Mouse (Mus musculus): ENCODE data around the gene Tcea3. TPM values are rescaled to one million over a fixed set of nuclear protein-coding genes. Genes with fewer than 3 reads are reported as not detected.

The Tcea3 gene
- total RNA-seq, 2 experiments from 2014 or later = 55.2 to 56.7 TPM

Other genes with a start within 250 kb of the Tcea3 start
- 10 to 100 TPM; 38.4 to 38.5 TPM for gene Eloa, start 226.0 kb upstream of the Tcea3 start, total RNA-seq (2021)
- gene Rpl11, start 194.3 kb upstream of the Tcea3 start, total RNA-seq (2021) = 100 to 1,000 TPM; 395 to 405 TPM
- gene Id3, start 104.2 kb upstream of the Tcea3 start, total RNA-seq (2021) = 10 to 100 TPM; 96.2 to 97.8 TPM
- 1 to 10 TPM; 5.8 to 9.7 TPM for gene E2f2, start 75.3 kb upstream of the Tcea3 start, total RNA-seq (2021)
- gene Asap3, start 41.4 kb upstream of the Tcea3 start, total RNA-seq (2021) = 1 to 10 TPM; 3.3 to 3.7 TPM
- 10 to 100 TPM; 47.0 to 50.1 TPM for gene Zfp46, start 37.0 kb downstream of the Tcea3 start, total RNA-seq (2021)
- gene Hnrnpr, start 63.2 kb downstream of the Tcea3 start, total RNA-seq (2021) = 10 to 100 TPM; 91.9 to 99.3 TPM
- not detected for gene Htr1d, start 175.8 kb downstream of the Tcea3 start, total RNA-seq (2021)
- under 1 TPM; 0.34 to 0.45 TPM for gene 6030445D17Rik, start 214.5 kb downstream of the Tcea3 start, total RNA-seq (2021)
- gene Luzp1, start 222.0 kb downstream of the Tcea3 start, total RNA-seq (2021) = 10 to 100 TPM; 58.4 to 62.3 TPM